Mouse (Mus musculus) neural tube, embryonic 15.5 days (tissue): Measurements from ENCODE around the gene Adck1. TPM values are rescaled to one million over a fixed set of nuclear protein-coding genes. Genes with fewer than 3 reads are reported as not detected.
"Not testable (repeated sequence)": the region's sequence is repeated elsewhere in the genome, so short reads cannot be mapped to it uniquely, and the experiment has no call there.

Source experiments
- ATAC-seq: fragments of 200-750 bp; cut with Nextera tagmentation; 2 replicates; pipeline ENCODE4 v1.8.0; 2017; ENCODE audit warnings: mild to moderate bottlenecking, moderate TSS enrichment, moderate library complexity; ENCODE audit not compliant: low FRiP score
- H3K27ac ChIP-seq: fragments of 300-500 bp; sonication (generic); replicated peaks from 2 replicates; pipeline ENCODE4 v1.5.1; 2015; ENCODE audit warnings: mild to moderate bottlenecking, inconsistent platforms
- H3K27me3 ChIP-seq: fragments of 300-500 bp; sonication (generic); replicated peaks from 2 replicates; pipeline ENCODE4 v1.6.1; 2015; ENCODE audit warnings: inconsistent platforms
- H3K36me3 ChIP-seq: fragments of 300-500 bp; sonication (generic); 2 replicates; pipeline ENCODE4 v1.6.1; 2015; ENCODE audit warnings: inconsistent platforms
- H3K4me1 ChIP-seq: fragments of 300-500 bp; sonication (generic); 2 replicates; pipeline ENCODE4 v1.6.1; 2015; ENCODE audit warnings: inconsistent platforms
- H3K4me2 ChIP-seq: fragments of 300-500 bp; sonication (generic); 2 replicates; pipeline ENCODE4 v1.6.1; 2015; ENCODE audit warnings: inconsistent platforms, mild to moderate bottlenecking, moderate library complexity
- H3K4me3 ChIP-seq: fragments of 300-500 bp; sonication (generic); replicated peaks from 2 replicates; pipeline ENCODE4 v1.5.1; 2015; ENCODE audit warnings: mild to moderate bottlenecking, inconsistent platforms
- H3K9ac ChIP-seq: fragments of 300-500 bp; sonication (generic); replicated peaks from 2 replicates; pipeline ENCODE4 v1.6.1; 2015; ENCODE audit warnings: mild to moderate bottlenecking, inconsistent platforms
- H3K9me3 ChIP-seq: fragments of 300-500 bp; sonication (generic); replicated peaks from 2 replicates; pipeline ENCODE4 v1.6.1; 2016; ENCODE audit warnings: inconsistent platforms
- WGBS: fragments of 180-500 bp; shearing (Covaris S2); methylation state at CpG from one replicate; pipeline ENCODE4 v1.1.7; 2015; ENCODE audit warnings: mixed read lengths; 5-methylcytosine and 5-hydroxymethylcytosine counted together
- polyA plus RNA-seq: library from polyadenylated mRNA; unstranded; fragments of >200 nt; fragmentation: Nextera tagmentation; extraction: Ambion mirVana; gene quantifications from 2 replicates; pipeline ENCODE4 v1.2.1, GENCODE M21; 2015

Adck1 gene
- polyA plus RNA-seq, 1 experiment from 2014 or later, result 41.6 TPM

GRCm38 (mm10) chr12:88459461-88459860, 99.1 kb downstream of the Adck1 start:
- no peak overlapping the region for H3K27ac ChIP-seq
- ATAC-seq, result no peak
- 76% methylated on average over 1 of the region's 1 CpGs for WGBS

GRCm38 (mm10) chr12:88461026-88461425, 100.7 kb downstream of the Adck1 start:
- Histone ChIP-seq H3K4me2 (no peak overlapping the region), H3K4me1 (no peaks in the 10 kb centered on the region), H3K9me3 (no peaks in the 10 kb centered on the region), H3K27ac (no peak overlapping the region), H3K9ac (no peak overlapping the region), H3K27me3 (no peaks in the 10 kb centered on the region), H3K4me3 (no peak overlapping the region), H3K36me3 (peaks cover 11% of the 10 kb centered on the region)
- no peak for ATAC-seq
- WGBS, result 93% methylated on average over 6 of the region's 6 CpGs

More at GRCm38 (mm10) chr12:88459461-88459860, 99.1 kb downstream of the Adck1 start:
- Histone ChIP-seq H3K4me1 (peaks cover 5% of the 10 kb centered on the region; the same call in 1 of the 2 replicates), H3K9ac (no peak overlapping the region), H3K4me2 (no peak overlapping the region), H3K36me3 (peaks cover 11% of the 10 kb centered on the region), H3K27me3 (no peaks in the 10 kb centered on the region), H3K4me3 (no peak overlapping the region), H3K9me3 (no peaks in the 10 kb centered on the region)

GRCm38 (mm10) chr12:88463588-88464290, 103.4 kb downstream of the Adck1 start:
- Histone ChIP-seq H3K4me1 (no peaks in the 10 kb centered on the region), H3K9ac (no peak overlapping the region), H3K27ac (no peak overlapping the region), H3K4me2 (no peak overlapping the region), H3K27me3 (no peaks in the 10 kb centered on the region), H3K4me3 (no peak overlapping the region), H3K9me3 (no peaks in the 10 kb centered on the region), H3K36me3 (peaks cover 11% of the 10 kb centered on the region)
- no peak for ATAC-seq
- WGBS, result 84% methylated on average over 10 of the region's 10 CpGs

- 92% methylated on average over 6 of the region's 6 CpGs for WGBS
These were observed 106.4 kb downstream of the Adck1 start for GRCm38 (mm10) chr12:88466801-88467200.

GRCm38 (mm10) chr12:88467257-88467656, 106.9 kb downstream of the Adck1 start:
- ATAC-seq, result no peak
- Histone ChIP-seq H3K4me3 (no peak overlapping the region), H3K36me3 (no peaks in the 10 kb centered on the region), H3K4me1 (no peaks in the 10 kb centered on the region), H3K9ac (no peak overlapping the region), H3K4me2 (no peak overlapping the region), H3K9me3 (no peaks in the 10 kb centered on the region), H3K27ac (no peak overlapping the region), H3K27me3 (no peaks in the 10 kb centered on the region)
- WGBS, result 89% methylated on average over 3 of the region's 3 CpGs

More at GRCm38 (mm10) chr12:88466801-88467200, 106.4 kb downstream of the Adck1 start:
- Histone ChIP-seq H3K27me3 (no peaks in the 10 kb centered on the region), H3K4me2 (no peak overlapping the region), H3K4me3 (no peak overlapping the region), H3K27ac (no peak overlapping the region), H3K36me3 (no peaks in the 10 kb centered on the region), H3K9ac (no peak overlapping the region), H3K9me3 (no peaks in the 10 kb centered on the region), H3K4me1 (no peaks in the 10 kb centered on the region)
- no peak for ATAC-seq

- no peaks in the 10 kb centered on the region for H3K9me3 ChIP-seq
- H3K27me3 ChIP-seq, result no peaks in the 10 kb centered on the region
- H3K27ac ChIP-seq, result no peak overlapping the region
- H3K9ac ChIP-seq, result no peak overlapping the region
- H3K36me3 ChIP-seq, result no peaks in the 10 kb centered on the region
- WGBS, result 72% methylated on average over 5 of the region's 5 CpGs
- no peak overlapping the region for H3K4me3 ChIP-seq
- no peaks in the 10 kb centered on the region for H3K4me1 ChIP-seq
- no peak overlapping the region for H3K4me2 ChIP-seq
- no peak for ATAC-seq
These were observed 107.6 kb downstream of the Adck1 start for GRCm38 (mm10) chr12:88467935-88468465.

GRCm38 (mm10) chr12:88468691-88469090, 108.3 kb downstream of the Adck1 start:
- Histone ChIP-seq H3K9ac (no peak overlapping the region), H3K36me3 (no peaks in the 10 kb centered on the region), H3K27me3 (no peaks in the 10 kb centered on the region), H3K4me2 (no peak overlapping the region), H3K9me3 (no peaks in the 10 kb centered on the region), H3K4me3 (no peak overlapping the region), H3K27ac (no peak overlapping the region), H3K4me1 (no peaks in the 10 kb centered on the region)
- no peak for ATAC-seq
- 76% methylated on average over 6 of the region's 6 CpGs for WGBS

GRCm38 (mm10) chr12:88471884-88472283, 111.5 kb downstream of the Adck1 start:
- ATAC-seq, H3K9me3 ChIP-seq, H3K4me1 ChIP-seq, H3K9ac ChIP-seq, H3K36me3 ChIP-seq, H3K27ac ChIP-seq, H3K27me3 ChIP-seq, H3K4me2 ChIP-seq, H3K4me3 ChIP-seq: not testable (repeated sequence)
- 71% methylated on average over 10 of the region's 10 CpGs for WGBS

GRCm38 (mm10) chr12:88472832-88473231, 112.5 kb downstream of the Adck1 start:
- Histone ChIP-seq H3K27ac (no peak overlapping the region), H3K27me3 (no peaks in the 10 kb centered on the region), H3K9me3 (no peaks in the 10 kb centered on the region), H3K4me1 (no peaks in the 10 kb centered on the region), H3K4me2 (no peak overlapping the region), H3K9ac (no peak overlapping the region), H3K4me3 (no peak overlapping the region), H3K36me3 (no peaks in the 10 kb centered on the region)
- WGBS, result 90% methylated on average over 3 of the region's 3 CpGs
- no peak for ATAC-seq

GRCm38 (mm10) chr12:88473796-88474195, 113.4 kb downstream of the Adck1 start:
- no peaks in the 10 kb centered on the region for H3K9me3 ChIP-seq
- no peaks in the 10 kb centered on the region for H3K36me3 ChIP-seq
- H3K4me1 ChIP-seq, result no peaks in the 10 kb centered on the region
- no peak overlapping the region for H3K4me2 ChIP-seq
- no peak for ATAC-seq
- no peak overlapping the region for H3K4me3 ChIP-seq
- H3K27me3 ChIP-seq, result no peaks in the 10 kb centered on the region
- 74% methylated on average over 6 of the region's 6 CpGs for WGBS
- no peak overlapping the region for H3K9ac ChIP-seq
- no peak overlapping the region for H3K27ac ChIP-seq

- WGBS, result 84% methylated on average over 3 of the region's 3 CpGs
- H3K27ac ChIP-seq, result no peak overlapping the region
- H3K9me3 ChIP-seq, result no peaks in the 10 kb centered on the region
- no peak for ATAC-seq
- H3K4me3 ChIP-seq, result no peak overlapping the region
- no peak overlapping the region for H3K9ac ChIP-seq
- H3K4me2 ChIP-seq, result no peak overlapping the region
- H3K27me3 ChIP-seq, result no peaks in the 10 kb centered on the region
- no peaks in the 10 kb centered on the region for H3K4me1 ChIP-seq
- H3K36me3 ChIP-seq, result no peaks in the 10 kb centered on the region
These were observed 115.5 kb downstream of the Adck1 start for GRCm38 (mm10) chr12:88475833-88476232.

GRCm38 (mm10) chr12:88476702-88477101, 116.3 kb downstream of the Adck1 start:
- WGBS, result 85% methylated on average over 6 of the region's 6 CpGs
- Histone ChIP-seq H3K4me3 (no peak overlapping the region), H3K36me3 (no peaks in the 10 kb centered on the region), H3K4me1 (no peaks in the 10 kb centered on the region), H3K27me3 (no peaks in the 10 kb centered on the region), H3K27ac (no peak overlapping the region), H3K9ac (no peak overlapping the region), H3K9me3 (no peaks in the 10 kb centered on the region), H3K4me2 (no peak overlapping the region)
- no peak for ATAC-seq
